Mouse (Mus musculus): ENCODE results near the gene Vmn1r10. TPM values are rescaled to one million over a fixed set of nuclear protein-coding genes. Genes with fewer than 3 reads are reported as not detected.

The Vmn1r10 gene
- not detected for polyA plus RNA-seq (2017; shearing (Covaris generic))

DNA sequence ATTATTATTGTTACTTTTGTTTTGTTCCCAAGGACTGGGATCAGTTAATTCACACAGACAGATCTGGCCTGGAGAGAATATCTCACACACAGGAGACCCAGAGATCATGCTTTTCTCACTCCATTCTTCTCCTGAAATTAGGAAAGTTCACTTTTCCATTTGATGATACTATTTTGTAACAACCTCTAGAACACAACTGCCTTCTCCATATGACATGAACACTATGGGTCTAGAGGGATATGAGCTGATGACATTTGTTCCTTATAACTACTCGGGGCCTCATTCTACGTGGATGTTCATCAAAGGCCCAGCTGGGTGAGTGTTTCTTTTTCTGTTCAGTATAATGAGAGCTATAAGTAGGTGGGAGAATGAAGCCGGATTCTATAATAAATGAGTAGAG is at the start of gene Vmn1r10:
TSS of gene Vmn1r10 (plus strand) at position 301 of the 400 bp plus-strand sequence.

GRCm38 (mm10) chr6:57066487-57066886 is 42.8 kb upstream of the Vmn1r10 start, which contains the start of gene Vmn1r9:
Gene Vmn1r9 (plus strand): TSS chr6:57066787.

GRCm38 (mm10) chr6:57133155-57133554 is 23.9 kb downstream of the Vmn1r10 start, which contains the start of gene Vmn1r11:
Gene Vmn1r11 (plus strand): TSS chr6:57133455.

GRCm38 (mm10) chr6:57156619-57157018 is 47.4 kb downstream of the Vmn1r10 start, which contains the start of gene Vmn1r12:
Gene Vmn1r12 (plus strand): TSS chr6:57156919.

Other genes with a start within 250 kb of the Vmn1r10 start
- 51.0 TPM for gene Nt5c3, start 185.5 kb upstream of the Vmn1r10 start, polyA plus RNA-seq (2017; shearing (Covaris generic))
- gene Vmn1r4, start 185.4 kb upstream of the Vmn1r10 start, polyA plus RNA-seq (2017; shearing (Covaris generic)): not detected
- gene Vmn1r5, start 139.2 kb upstream of the Vmn1r10 start, polyA plus RNA-seq (2017; shearing (Covaris generic)): not detected
- 0.07 TPM for gene Vmn1r6, start 112.2 kb upstream of the Vmn1r10 start, polyA plus RNA-seq (2017; shearing (Covaris generic))
- not detected for gene Vmn1r7, start 84.1 kb upstream of the Vmn1r10 start, polyA plus RNA-seq (2017; shearing (Covaris generic))
- gene Vmn1r8, start 77.2 kb upstream of the Vmn1r10 start, polyA plus RNA-seq (2017; shearing (Covaris generic)): not detected
- gene Vmn1r9, start 42.7 kb upstream of the Vmn1r10 start, polyA plus RNA-seq (2017; shearing (Covaris generic)): not detected
- 0.16 TPM for gene Vmn1r11, start 24.0 kb downstream of the Vmn1r10 start, polyA plus RNA-seq (2017; shearing (Covaris generic))
- gene Vmn1r12, start 47.5 kb downstream of the Vmn1r10 start, polyA plus RNA-seq (2017; shearing (Covaris generic)): 0.37 TPM
- 1.1 TPM for gene Vmn1r13, start 93.8 kb downstream of the Vmn1r10 start, polyA plus RNA-seq (2017; shearing (Covaris generic))
- not detected for gene Vmn1r14, start 122.2 kb downstream of the Vmn1r10 start, polyA plus RNA-seq (2017; shearing (Covaris generic))
- gene Vmn1r15, start 148.5 kb downstream of the Vmn1r10 start, polyA plus RNA-seq (2017; shearing (Covaris generic)): not detected
- gene Vmn1r16, start 220.0 kb downstream of the Vmn1r10 start, polyA plus RNA-seq (2017; shearing (Covaris generic)): not detected